Mouse (Mus musculus): ENCODE data around the gene Tmem56.

DNA sequence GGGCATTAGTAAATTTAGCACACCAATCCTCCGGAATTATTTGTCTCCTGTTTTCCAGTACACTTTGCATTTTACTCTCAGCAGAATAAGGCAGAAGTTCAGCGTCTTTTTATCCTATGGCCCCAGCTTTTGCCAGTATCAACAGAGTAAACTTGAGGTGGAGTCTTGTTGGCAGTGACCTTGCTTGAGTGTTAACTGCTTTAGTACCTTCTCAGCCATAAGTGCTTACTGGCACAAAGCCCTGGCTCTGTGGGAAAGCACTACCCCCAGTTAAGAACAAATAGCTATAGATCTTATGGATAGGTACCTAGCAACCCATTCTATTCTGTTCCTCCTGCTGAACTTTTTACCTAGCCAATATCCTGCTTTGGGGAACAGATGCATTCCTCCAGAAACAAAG lies 93.7 kb downstream of the Tmem56 start:
- TF ChIP-seq POLR2A (IDR thresholded peaks at IDR 0.05; ENCODE audit: control insufficient read depth, low read depth, low read length) (no peak), CTCF (IDR thresholded peaks at IDR 0.05; ENCODE audit: control insufficient read depth, insufficient read depth, insufficient replicate concordance, low read depth, low read length) (no peak)

All from testis, adult 2 months (tissue).